Mouse (Mus musculus): ENCODE measurements around the gene Slc35g1.

GRCm38 (mm10) chr19:38363879-38364659, 31.7 kb upstream of the Slc35g1 start:
- TF ChIP-seq POLR2A (IDR thresholded peaks at IDR 0.05; ENCODE audit: low read depth, low read length) (no peak), CTCF (IDR thresholded peaks at IDR 0.05; ENCODE audit: borderline replicate concordance, insufficient read depth, low read length) (no peak)

All from embryonic fibroblast, embryonic 13.5 days (primary cell).